Mouse (Mus musculus) lung, postnatal 0 days (tissue): ENCODE data around the gene Mad1l1. TPM values are rescaled to one million over a fixed set of nuclear protein-coding genes. Genes with fewer than 3 reads are reported as not detected.
A peak's percentile ranks its signal among the peaks of the same experiment; 100 is the strongest.

Experiments used
- ATAC-seq: fragments of 200-750 bp; cut with Nextera tagmentation; 2 replicates; pipeline ENCODE4 v1.8.0; 2017; ENCODE audit warnings: moderate library complexity
- DNase-seq: peaks from one replicate; pipeline ENCODE4 v3.0.0-alpha.2; 2016; ENCODE audit warnings: low spot score
- H3K27ac ChIP-seq: fragments of 300-500 bp; sonication (generic); 2 replicates; pipeline ENCODE4 v1.5.1; 2014; ENCODE audit warnings: antibody characterized with exemption, mild to moderate bottlenecking, low read length, mixed read lengths
- H3K27me3 ChIP-seq: fragments of 300-500 bp; sonication (generic); replicated peaks from 2 replicates; pipeline ENCODE4 v1.6.1; 2014; ENCODE audit warnings: low read length, mixed read lengths; ENCODE audit not compliant: insufficient read depth
- H3K36me3 ChIP-seq: fragments of 300-500 bp; sonication (generic); 2 replicates; pipeline ENCODE4 v1.6.1; 2014; ENCODE audit warnings: low read length, mixed read lengths; ENCODE audit not compliant: insufficient read depth
- H3K4me1 ChIP-seq: fragments of 300-500 bp; sonication (generic); 2 replicates; pipeline ENCODE4 v1.6.1; 2014; ENCODE audit warnings: antibody characterized with exemption, low read depth, low read length, mixed read lengths; ENCODE audit not compliant: insufficient read depth
- H3K4me2 ChIP-seq: fragments of 300-500 bp; sonication (generic); replicated peaks from 2 replicates; pipeline ENCODE4 v1.6.1; 2014; ENCODE audit warnings: low read depth, mild to moderate bottlenecking, low read length, moderate library complexity, mixed read lengths
- H3K4me3 ChIP-seq: fragments of 300-500 bp; sonication (generic); 2 replicates; pipeline ENCODE4 v1.5.1; 2014; ENCODE audit warnings: low read depth, low read length
- H3K9ac ChIP-seq: fragments of 300-500 bp; sonication (generic); replicated peaks from 2 replicates; pipeline ENCODE4 v1.6.1; 2014; ENCODE audit warnings: low read depth, mild to moderate bottlenecking
- H3K9me3 ChIP-seq: fragments of 300-500 bp; sonication (generic); 2 replicates; pipeline ENCODE4 v1.6.1; 2016; ENCODE audit warnings: low read length, mixed read lengths
- CTCF ChIP-seq: IDR thresholded peaks from 2 replicates; pipeline ENCODE4 v1.5.1; 2016; ENCODE audit warnings: antibody characterized with exemption, mild to moderate bottlenecking
- EP300 ChIP-seq: IDR thresholded peaks from 2 replicates; pipeline ENCODE4 v1.6.1; 2016; ENCODE audit warnings: antibody characterized with exemption, mild to moderate bottlenecking, control low read depth
- WGBS: fragments of 180-500 bp; shearing (Covaris S2); extraction: QIAGEN DNeasy Blood & Tissue Kit; methylation state at CpG from one replicate; pipeline ENCODE4 v1.1.7; 2014; 5-methylcytosine and 5-hydroxymethylcytosine counted together
- polyA plus RNA-seq: library from polyadenylated mRNA; unstranded; fragments of >200 nt; fragmentation: Nextera tagmentation; extraction: Ambion mirVana; gene quantifications from 2 replicates; pipeline ENCODE4 v1.2.1, GENCODE M21; 2015

The Mad1l1 gene
- polyA plus RNA-seq, 1 experiment from 2014 or later, result 18.4 TPM

DNA sequence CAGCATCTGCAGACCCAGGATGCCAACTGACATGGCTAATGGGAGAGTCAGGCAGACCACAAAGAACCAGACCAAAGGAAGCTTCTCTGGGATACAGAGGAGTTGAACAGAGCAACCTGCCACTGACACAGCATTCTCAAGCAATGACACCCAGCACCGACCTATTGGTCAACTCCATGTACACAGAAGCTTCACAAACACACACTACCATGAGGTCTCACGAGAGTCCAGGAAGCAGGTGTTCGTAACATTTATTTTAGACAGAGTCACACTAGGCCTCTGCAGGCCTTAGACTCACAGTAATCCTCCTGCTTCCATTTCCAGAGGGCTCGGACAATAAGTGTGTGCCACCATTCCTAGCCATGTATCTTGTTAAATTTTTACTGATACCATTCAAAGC lies 162.3 kb downstream of the Mad1l1 start:
- ATAC-seq (no peak), DNase-seq (no peak)
- no peak overlapping the region for H3K4me2 ChIP-seq
- no peaks in the 10 kb centered on the region for H3K27me3 ChIP-seq
- H3K9ac ChIP-seq, result no peak overlapping the region
- no peaks in the 10 kb centered on the region for H3K36me3 ChIP-seq
- H3K4me1 ChIP-seq, result no peaks in the 10 kb centered on the region
- 76% methylated on average over 4 of the region's 4 CpGs for WGBS
- H3K9me3 ChIP-seq, result no peaks in the 10 kb centered on the region
- no peak overlapping the region for H3K4me3 ChIP-seq
- no peak for TF ChIP-seq CTCF
- TF ChIP-seq EP300, result no peak
- H3K27ac ChIP-seq, result no peak overlapping the region

DNA sequence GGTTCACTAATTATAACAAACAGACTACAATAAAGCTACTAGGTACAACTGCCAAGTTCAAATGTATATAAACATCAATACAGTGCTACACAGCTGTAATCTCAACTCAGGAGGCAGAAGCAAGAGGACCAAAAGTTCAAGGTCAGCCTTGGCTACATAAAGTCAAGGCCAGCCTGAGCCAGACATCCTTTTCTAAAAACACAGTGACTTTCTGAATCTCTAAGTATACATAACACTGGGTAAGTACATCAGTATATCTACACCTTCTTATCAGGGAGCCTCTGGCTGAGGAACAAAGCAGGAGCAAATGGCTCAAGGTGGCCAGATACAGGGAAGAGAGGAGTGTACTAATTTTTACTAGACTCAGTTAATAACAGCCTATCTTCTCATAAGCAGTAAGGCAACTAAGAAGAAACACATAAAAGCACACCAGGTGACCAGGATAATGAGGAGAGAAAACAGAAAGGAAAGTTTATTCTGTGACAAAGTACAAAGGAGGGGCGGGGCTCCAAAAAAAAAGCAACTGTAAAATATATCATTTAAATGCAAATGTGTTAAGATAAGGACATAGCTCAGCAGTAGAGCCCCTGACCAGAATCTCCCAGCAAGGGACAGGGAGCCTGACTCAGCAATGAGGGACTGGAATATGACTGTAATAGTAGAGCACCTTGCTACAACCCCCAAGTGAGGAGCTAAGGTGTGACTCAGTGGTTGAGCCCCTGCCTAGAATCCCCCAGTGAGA lies 163.3 kb downstream of the Mad1l1 start:
- H3K9me3 ChIP-seq, result no peaks in the 10 kb centered on the region
- no peaks in the 10 kb centered on the region for H3K36me3 ChIP-seq
- no peak overlapping the region for H3K4me2 ChIP-seq
- 97% methylated on average over 1 of the region's 1 CpGs for WGBS
- no peak for ATAC-seq
- no peaks in the 10 kb centered on the region for H3K27me3 ChIP-seq
- no peak overlapping the region for H3K9ac ChIP-seq
- H3K4me1 ChIP-seq, result no peaks in the 10 kb centered on the region
- no peak overlapping the region for H3K4me3 ChIP-seq
- H3K27ac ChIP-seq, result no peak overlapping the region
- no peak for DNase-seq
- TF ChIP-seq CTCF (no peak), EP300 (no peak)

DNA sequence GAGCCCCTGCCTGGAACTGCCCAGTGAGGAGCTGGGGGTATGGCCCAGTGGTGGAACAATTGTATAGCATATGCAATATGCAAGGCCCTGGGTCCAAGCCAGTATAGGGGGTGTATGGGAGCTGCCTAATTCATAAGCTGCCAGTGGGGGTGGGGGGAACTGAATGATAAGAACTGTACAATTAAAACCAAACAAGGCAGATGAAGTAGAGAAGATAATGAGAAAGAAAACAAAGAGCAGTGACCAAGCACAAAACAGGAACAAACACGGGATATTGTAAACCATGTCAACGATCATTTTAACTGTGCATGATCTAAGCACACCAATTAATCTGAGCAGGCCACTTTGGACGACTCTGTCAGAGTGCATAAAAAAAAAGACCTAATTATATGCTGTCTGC lies 167.2 kb downstream of the Mad1l1 start:
- WGBS, result 53% methylated on average over 3 of the region's 3 CpGs
- Histone ChIP-seq H3K27ac (no peak overlapping the region), H3K4me1 (0 out of 2 replicates have a peak, but pooled peaks cover 4% of the 10 kb centered on the region), H3K27me3 (no peaks in the 10 kb centered on the region), H3K9ac (no peak overlapping the region), H3K36me3 (no peaks in the 10 kb centered on the region), H3K9me3 (no peaks in the 10 kb centered on the region), H3K4me2 (no peak overlapping the region), H3K4me3 (no peak overlapping the region)
- ATAC-seq (no peak), DNase-seq (no peak)
- TF ChIP-seq EP300 (no peak), CTCF (no peak)

DNA sequence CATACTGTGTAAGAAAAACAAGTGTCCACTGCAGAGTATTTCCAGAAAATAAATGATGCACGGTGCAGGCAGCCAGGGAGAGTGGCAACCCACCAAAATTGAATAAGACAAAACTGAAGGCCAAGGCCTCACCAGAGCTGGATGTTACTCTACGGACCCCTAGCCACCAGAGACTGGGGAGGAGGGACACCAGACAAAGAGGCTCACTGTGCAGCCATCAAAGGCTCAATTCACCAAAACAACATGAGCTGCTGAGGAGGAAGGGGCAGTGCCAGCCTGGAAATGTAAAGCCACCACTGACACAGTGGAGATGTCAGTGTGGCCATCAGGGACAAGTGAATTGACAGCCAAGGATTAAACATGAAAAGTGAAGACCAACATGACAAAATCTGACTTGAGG lies 169.5 kb downstream of the Mad1l1 start:
- no peaks in the 10 kb centered on the region for H3K36me3 ChIP-seq
- DNase-seq (no peak), ATAC-seq (no peak)
- H3K27ac ChIP-seq, result no peak overlapping the region
- 0 out of 2 replicates have a peak, but pooled peaks cover 4% of the 10 kb centered on the region for H3K4me1 ChIP-seq
- H3K27me3 ChIP-seq, result no peaks in the 10 kb centered on the region
- 39% methylated on average over 2 of the region's 2 CpGs for WGBS
- H3K4me2 ChIP-seq, result no peak overlapping the region
- TF ChIP-seq EP300 (no peak), CTCF (no peak)
- H3K4me3 ChIP-seq, result no peak overlapping the region
- H3K9ac ChIP-seq, result no peak overlapping the region
- H3K9me3 ChIP-seq, result no peaks in the 10 kb centered on the region

DNA sequence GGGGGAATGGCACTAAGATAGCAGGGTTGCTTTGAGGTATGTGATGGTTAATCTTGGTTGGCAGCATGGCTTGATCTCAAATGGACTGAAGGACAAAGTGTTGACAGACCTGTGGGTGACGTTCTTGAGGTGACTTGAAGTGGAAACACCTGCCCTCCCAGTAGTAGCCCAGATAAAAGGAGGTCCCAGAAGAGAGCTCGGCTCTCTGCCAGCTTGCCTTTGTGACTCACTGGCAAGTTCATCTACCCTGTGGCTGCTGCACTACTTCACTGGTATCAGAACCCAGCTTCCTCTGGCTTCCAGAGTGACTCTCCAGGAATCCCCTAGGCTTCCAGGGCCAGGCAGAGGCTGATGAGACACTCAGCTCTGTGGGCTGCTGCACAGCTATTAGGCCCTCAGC lies 170.2 kb downstream of the Mad1l1 start:
- WGBS, result 15% methylated on average over 2 of the region's 2 CpGs
- Histone ChIP-seq H3K9ac (no peak overlapping the region), H3K4me3 (no peak overlapping the region), H3K4me1 (0 out of 2 replicates have a peak, but pooled peaks cover 4% of the 10 kb centered on the region), H3K9me3 (no peaks in the 10 kb centered on the region), H3K27me3 (no peaks in the 10 kb centered on the region), H3K36me3 (no peaks in the 10 kb centered on the region), H3K4me2 (no peak overlapping the region), H3K27ac (no peak overlapping the region)
- ATAC-seq (peak; percentile 53), DNase-seq (peak; percentile 69)
- TF ChIP-seq CTCF (no peak), EP300 (no peak)

DNA sequence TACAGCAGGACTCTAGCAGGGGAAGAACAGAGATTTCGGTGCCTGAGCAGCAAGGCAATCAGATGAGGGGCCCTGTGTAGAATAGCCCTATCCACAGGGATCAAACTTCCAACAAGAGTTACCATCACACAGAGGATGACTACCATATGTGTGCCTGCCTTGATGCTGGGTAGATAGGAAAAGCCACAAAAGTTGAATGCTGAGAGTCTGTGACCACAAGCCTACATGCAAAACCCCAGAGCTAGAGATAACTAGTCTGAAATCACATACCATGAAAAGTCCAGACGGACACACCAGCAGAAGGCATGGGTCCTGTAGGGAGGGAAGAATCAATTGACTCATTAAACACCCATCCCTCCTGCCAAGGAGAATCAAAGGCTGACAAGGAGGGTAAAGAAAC lies 170.7 kb downstream of the Mad1l1 start:
- no peak for ATAC-seq
- H3K4me2 ChIP-seq, result no peak overlapping the region
- no peaks in the 10 kb centered on the region for H3K9me3 ChIP-seq
- no peak overlapping the region for H3K9ac ChIP-seq
- H3K36me3 ChIP-seq, result no peaks in the 10 kb centered on the region
- WGBS, result 78% methylated on average over 2 of the region's 2 CpGs
- H3K4me3 ChIP-seq, result no peak overlapping the region
- H3K27me3 ChIP-seq, result no peaks in the 10 kb centered on the region
- no peak overlapping the region for H3K27ac ChIP-seq
- 0 out of 2 replicates have a peak, but pooled peaks cover 4% of the 10 kb centered on the region for H3K4me1 ChIP-seq
- DNase-seq, result no peak
- TF ChIP-seq EP300, result no peak
- TF ChIP-seq CTCF, result no peak
